Mouse (Mus musculus) spleen, adult 2 months (tissue): ENCODE data around the gene Nck1.

Experiments used
- CTCF ChIP-seq: fragments of 200-500 bp; IDR thresholded peaks from 2 replicates; pipeline ENCODE4 v1.5.1; 2011; ENCODE audit warnings: mild to moderate bottlenecking, inconsistent platforms; ENCODE audit not compliant: insufficient read depth, insufficient read length, insufficient replicate concordance; ENCODE audit errors: extremely low read depth
- POLR2A ChIP-seq: fragments of 200-500 bp; IDR thresholded peaks from 2 replicates; pipeline ENCODE4 v1.6.1; 2011; ENCODE audit warnings: low read depth, low read length, inconsistent platforms

GRCm38 (mm10) chr9:100493611-100494261 lies 52.2 kb downstream of the Nck1 start:
- no peak for TF ChIP-seq CTCF
- TF ChIP-seq POLR2A = no peak
